Mouse (Mus musculus) hindbrain, embryonic 16.5 days (tissue): Measurements from ENCODE around the gene Vamp3. TPM values are rescaled to one million over a fixed set of nuclear protein-coding genes. Genes with fewer than 3 reads are reported as not detected.

ENCODE experiments used
- ATAC-seq: fragments of 200-750 bp; cut with Nextera tagmentation; 2 replicates; pipeline ENCODE4 v1.8.0; 2017; ENCODE audit warnings: moderate TSS enrichment, moderate library complexity
- H3K27ac ChIP-seq: fragments of 300-500 bp; sonication (generic); 2 replicates; pipeline ENCODE4 v1.5.1; 2014; ENCODE audit warnings: low read depth, mild to moderate bottlenecking, control low read depth, low read length, moderate library complexity
- H3K27me3 ChIP-seq: fragments of 300-500 bp; sonication (generic); replicated peaks from 2 replicates; pipeline ENCODE4 v1.6.1; 2014; ENCODE audit warnings: low read length; ENCODE audit not compliant: control insufficient read depth, insufficient read depth
- H3K36me3 ChIP-seq: fragments of 300-500 bp; sonication (generic); 2 replicates; pipeline ENCODE4 v1.6.1; 2014; ENCODE audit warnings: mild to moderate bottlenecking, low read length, moderate library complexity, mixed read lengths; ENCODE audit not compliant: control insufficient read depth, insufficient read depth
- H3K4me1 ChIP-seq: fragments of 300-500 bp; sonication (generic); 2 replicates; pipeline ENCODE4 v1.6.1; 2014; ENCODE audit warnings: low read depth, low read length; ENCODE audit not compliant: control insufficient read depth, insufficient read depth
- H3K4me2 ChIP-seq: fragments of 300-500 bp; sonication (generic); 2 replicates; pipeline ENCODE4 v1.6.1; 2014; ENCODE audit warnings: mild to moderate bottlenecking, low read length, control low read depth, moderate library complexity
- H3K4me3 ChIP-seq: fragments of 300-500 bp; sonication (generic); 2 replicates; pipeline ENCODE4 v1.5.1; 2014; ENCODE audit warnings: mild to moderate bottlenecking, low read length, control low read depth, moderate library complexity
- H3K9ac ChIP-seq: fragments of 300-500 bp; sonication (generic); 2 replicates; pipeline ENCODE4 v1.6.1; 2014; ENCODE audit warnings: low read depth, mild to moderate bottlenecking, control low read depth, low read length, moderate library complexity
- H3K9me3 ChIP-seq: fragments of 300-500 bp; sonication (generic); 2 replicates; pipeline ENCODE4 v1.6.1; 2014; ENCODE audit warnings: mild to moderate bottlenecking, low read length, moderate library complexity; ENCODE audit not compliant: control insufficient read depth
- WGBS: fragments of 180-500 bp; shearing (Covaris S2); extraction: QIAGEN DNeasy Blood & Tissue Kit; methylation state at CpG from one replicate; pipeline ENCODE4 v1.1.7; 2014; 5-methylcytosine and 5-hydroxymethylcytosine counted together
- polyA plus RNA-seq: library from polyadenylated mRNA; unstranded; fragments of >200 nt; fragmentation: Nextera tagmentation; extraction: Ambion mirVana; gene quantifications from 2 replicates; pipeline ENCODE4 v1.2.1, GENCODE M21; 2015

Gene Vamp3
- polyA plus RNA-seq, result 54.6 and 55.7 TPM in 2 replicates

GRCm38 (mm10) chr4:151057347-151058321 lies at the start of gene Vamp3:
TSS of gene Vamp3 (minus strand) at chr4:151057963.
- no peaks in the 10 kb centered on the region for H3K27me3 ChIP-seq
- H3K4me3 ChIP-seq, result peak within 1 kb of the TSS; percentile 95
- WGBS, result under 1% methylated on average over 114 of the region's 114 CpGs
- peak within 1 kb of the TSS; percentile 96 for H3K27ac ChIP-seq
- H3K9ac ChIP-seq, result peak within 1 kb of the TSS; percentile 96
- peaks cover 12% of the 10 kb centered on the region for H3K4me1 ChIP-seq
- peaks cover 15% of the 10 kb centered on the region for H3K36me3 ChIP-seq
- peak; percentile 99 for ATAC-seq
- H3K9me3 ChIP-seq, result no peaks in the 10 kb centered on the region
- H3K4me2 ChIP-seq, result peak within 1 kb of the TSS; percentile 80

- no peaks in the 10 kb centered on the region for H3K9me3 ChIP-seq
- no peaks in the 10 kb centered on the region for H3K36me3 ChIP-seq
- H3K27ac ChIP-seq, result no peak overlapping the region; the same call in 1 of the 2 replicates
- peak overlapping the region; percentile 85 for H3K4me3 ChIP-seq
- 25% methylated on average over 10 of the region's 10 CpGs for WGBS
- ATAC-seq, result no peak
- no peaks in the 10 kb centered on the region for H3K27me3 ChIP-seq
- peaks cover 41% of the 10 kb centered on the region for H3K4me1 ChIP-seq
- H3K4me2 ChIP-seq, result peak overlapping the region; percentile 64
- peak overlapping the region; percentile 15 for H3K9ac ChIP-seq
These were observed 48.7 kb upstream of the Vamp3 start for GRCm38 (mm10) chr4:151106468-151106867.

- Histone ChIP-seq H3K36me3 (no peaks in the 10 kb centered on the region), H3K27ac (no peak overlapping the region), H3K4me2 (peak overlapping the region; percentile 64), H3K4me3 (peak overlapping the region; percentile 85), H3K4me1 (peaks cover 41% of the 10 kb centered on the region), H3K9me3 (no peaks in the 10 kb centered on the region), H3K27me3 (no peaks in the 10 kb centered on the region), H3K9ac (no peak overlapping the region)
- 48% methylated on average over 6 of the region's 6 CpGs for WGBS
- no peak for ATAC-seq
These were observed 48.1 kb upstream of the Vamp3 start for GRCm38 (mm10) chr4:151105886-151106285.

GRCm38 (mm10) chr4:151104147-151104546 lies 46.4 kb upstream of the Vamp3 start:
- Histone ChIP-seq H3K9me3 (no peaks in the 10 kb centered on the region), H3K27ac (no peak overlapping the region), H3K4me2 (peak overlapping the region; percentile 20), H3K4me1 (peaks cover 43% of the 10 kb centered on the region), H3K27me3 (no peaks in the 10 kb centered on the region), H3K4me3 (no peak overlapping the region), H3K36me3 (no peaks in the 10 kb centered on the region), H3K9ac (no peak overlapping the region)
- ATAC-seq, result no peak
- 80% methylated on average over 10 of the region's 10 CpGs for WGBS

- H3K27me3 ChIP-seq, result no peaks in the 10 kb centered on the region
- H3K4me2 ChIP-seq, result peak overlapping the region; percentile 20; the same call in 1 of the 2 replicates
- no peak overlapping the region for H3K9ac ChIP-seq
- H3K4me1 ChIP-seq, result peaks cover 38% of the 10 kb centered on the region
- no peaks in the 10 kb centered on the region for H3K36me3 ChIP-seq
- peak overlapping the region; percentile 14; the same call in 1 of the 2 replicates for H3K27ac ChIP-seq
- ATAC-seq, result no peak
- WGBS, result 71% methylated on average over 11 of the region's 11 CpGs
- no peak overlapping the region for H3K4me3 ChIP-seq
- H3K9me3 ChIP-seq, result no peaks in the 10 kb centered on the region
These were observed 45.9 kb upstream of the Vamp3 start for GRCm38 (mm10) chr4:151103646-151104045.

- Histone ChIP-seq H3K27ac (no peak overlapping the region), H3K4me2 (no peak overlapping the region), H3K9me3 (no peaks in the 10 kb centered on the region), H3K27me3 (no peaks in the 10 kb centered on the region), H3K4me1 (peaks cover 13% of the 10 kb centered on the region), H3K9ac (no peak overlapping the region), H3K4me3 (no peak overlapping the region), H3K36me3 (no peaks in the 10 kb centered on the region)
- WGBS, result 88% methylated on average over 11 of the region's 11 CpGs
- ATAC-seq, result no peak
These were observed 39.3 kb upstream of the Vamp3 start for GRCm38 (mm10) chr4:151097104-151097438.

- H3K4me3 ChIP-seq, result no peak overlapping the region
- H3K9ac ChIP-seq, result no peak overlapping the region
- no peak for ATAC-seq
- peaks cover 9% of the 10 kb centered on the region for H3K4me1 ChIP-seq
- no peak overlapping the region for H3K27ac ChIP-seq
- H3K4me2 ChIP-seq, result no peak overlapping the region
- H3K36me3 ChIP-seq, result no peaks in the 10 kb centered on the region
- WGBS, result 78% methylated on average over 18 of the region's 18 CpGs
- H3K9me3 ChIP-seq, result no peaks in the 10 kb centered on the region
- no peaks in the 10 kb centered on the region for H3K27me3 ChIP-seq
These were observed 38.8 kb upstream of the Vamp3 start for GRCm38 (mm10) chr4:151096334-151097103.

- H3K9ac ChIP-seq, result no peak overlapping the region
- H3K9me3 ChIP-seq, result no peaks in the 10 kb centered on the region
- H3K36me3 ChIP-seq, result no peaks in the 10 kb centered on the region
- H3K27ac ChIP-seq, result no peak overlapping the region
- 0 out of 2 replicates have a peak, but pooled peaks have one; percentile 34 for ATAC-seq
- H3K4me2 ChIP-seq, result no peak overlapping the region
- H3K4me3 ChIP-seq, result no peak overlapping the region
- WGBS, result 36% methylated on average over 2 of the region's 2 CpGs
- H3K27me3 ChIP-seq, result no peaks in the 10 kb centered on the region
- H3K4me1 ChIP-seq, result peaks cover 6% of the 10 kb centered on the region
These were observed 37.4 kb upstream of the Vamp3 start for GRCm38 (mm10) chr4:151095207-151095606.

GRCm38 (mm10) chr4:151089270-151089669 lies 31.5 kb upstream of the Vamp3 start, which contains the start of gene Gm13090:
TSS of gene Gm13090 (plus strand) at chr4:151089570.
- H3K4me1 ChIP-seq, result peaks cover 5% of the 10 kb centered on the region
- no peak for ATAC-seq
- H3K9me3 ChIP-seq, result no peaks in the 10 kb centered on the region
- H3K4me2 ChIP-seq, result no peak within 1 kb of the TSS
- H3K36me3 ChIP-seq, result peaks cover 25% of the 10 kb centered on the region
- peak within 1 kb of the TSS; percentile 34 for H3K27ac ChIP-seq
- H3K4me3 ChIP-seq, result no peak within 1 kb of the TSS
- H3K9ac ChIP-seq, result 0 out of 2 replicates have a peak within 1 kb of the TSS, but pooled peaks have one; percentile 9
- WGBS, result 92% methylated on average over 7 of the region's 7 CpGs
- no peaks in the 10 kb centered on the region for H3K27me3 ChIP-seq
